Comparison of ENCODE assay signal across 8 mouse cellular contexts in the genomic region with DNA sequence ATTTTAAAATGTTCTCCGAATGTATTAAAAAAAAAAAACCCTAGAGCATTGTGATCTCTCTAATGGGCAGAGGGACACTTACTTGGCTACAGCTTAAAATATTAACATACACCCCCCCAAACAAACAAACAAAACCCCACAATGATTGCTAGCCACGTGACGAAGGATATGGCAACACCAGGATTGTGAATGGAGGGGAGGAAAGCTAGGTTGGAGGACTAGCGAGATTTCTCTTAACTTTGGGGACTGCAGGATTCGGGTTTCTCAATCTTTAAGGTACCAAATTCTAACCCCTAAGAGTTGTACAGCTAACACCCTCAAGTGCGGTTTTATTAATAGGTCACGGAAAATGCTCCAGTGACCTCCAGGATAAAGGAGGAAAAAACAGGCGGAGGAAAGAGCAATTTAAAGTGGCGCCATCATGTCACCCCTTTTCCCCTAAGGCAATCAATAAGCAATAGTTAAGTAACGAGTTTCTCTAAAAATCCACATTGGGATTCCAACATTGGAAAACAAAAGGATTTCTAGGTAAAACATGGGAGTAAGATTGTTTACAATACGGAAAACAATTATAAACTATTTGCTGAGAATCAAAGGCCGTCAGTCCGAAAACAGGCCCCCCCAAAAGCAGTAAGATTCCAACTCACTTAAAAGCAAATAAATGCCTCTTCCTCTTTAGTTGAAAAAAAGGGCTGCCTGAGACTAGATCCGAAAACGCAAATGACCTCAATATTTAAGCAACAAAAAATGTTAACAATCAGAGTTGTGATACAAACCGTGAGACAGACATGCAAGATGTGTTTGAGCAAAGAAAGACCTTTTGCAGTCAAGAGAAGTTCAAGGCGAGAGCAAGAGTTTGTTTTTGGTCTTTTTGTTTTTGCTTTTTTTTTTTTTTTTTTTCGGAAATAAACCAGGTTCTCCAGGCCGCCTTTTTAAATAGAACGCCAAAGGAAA. TPM values are rescaled to one million over a fixed set of nuclear protein-coding genes. Genes with fewer than 3 reads are reported as not detected.
DNase-seq lines count a peak whose midpoint lies in the region; ATAC-seq and TF ChIP-seq lines count a peak whose summit lies in the region.

No protein-coding gene starts in this region.

- no peaks in the 10 kb centered on the region for H3K27me3 ChIP-seq in heart, embryonic 10.5 days (ENCODE audit: insufficient read depth, poor library complexity, severe bottlenecking)
- no peaks in the 10 kb centered on the region for H3K27me3 ChIP-seq in liver, embryonic 14.5 days (ENCODE audit: control insufficient read depth, insufficient read depth, low read length)

- no peak for DNase-seq in heart, embryonic 10.5 days (ENCODE audit: low spot score)
- no peak for DNase-seq in heart, postnatal 25 days (ENCODE audit: low spot score)
- peak; percentile 41 for DNase-seq in Muller cell, postnatal 12 days (ENCODE audit: inconsistent ontology term)
- peak; percentile 38 for DNase-seq in forelimb bud, embryonic 11.5 days (ENCODE audit: low read depth, low spot score)
- no peak for DNase-seq in liver, embryonic 14.5 days (ENCODE audit: low read depth in 3 of 3, low spot score in 3 of 3)
- peak; percentile 37 for DNase-seq in retina, embryonic 14.5 days (ENCODE audit: low spot score)
- DNase-seq in cerebellum, adult 11 months, result no peak
- no peak for DNase-seq in gastrocnemius, postnatal 25 days

- no peak for ATAC-seq in liver, embryonic 14.5 days (ENCODE audit: insufficient read depth)

- H3K27ac ChIP-seq in heart, embryonic 10.5 days, result peak overlapping the region; percentile 100
- H3K27ac ChIP-seq in liver, embryonic 14.5 days, result peak overlapping the region; percentile 77

- TF ChIP-seq EP300 in liver, embryonic 14.5 days (IDR thresholded peaks at IDR 0.05; ENCODE audit: low read depth), result no peak

- peak overlapping the region; percentile 81 for H3K4me2 ChIP-seq in liver, embryonic 14.5 days (ENCODE audit: low read depth)

- intact Hi-C loops in heart, postnatal 25 days (cut with DNase I), result no loop called here

- WGBS in heart, embryonic 10.5 days, result under 1% methylated on average over 20 of the region's 20 CpGs
- WGBS in liver, embryonic 14.5 days (ENCODE audit: insufficient replicate concordance), result under 1% methylated on average over 20 of the region's 20 CpGs

- H3K36me3 ChIP-seq in heart, embryonic 10.5 days, result no peaks in the 10 kb centered on the region
- H3K36me3 ChIP-seq in liver, embryonic 14.5 days (replicated peaks; ENCODE audit: control insufficient read depth, insufficient read depth, low read depth), result no peaks in the 10 kb centered on the region

- peak overlapping the region; percentile 90 for H3K4me3 ChIP-seq in heart, embryonic 10.5 days
- H3K4me3 ChIP-seq in liver, embryonic 14.5 days (ENCODE audit: insufficient read depth in 1 of 2, low read depth in 2 of 2, low read length in 2 of 2), result peak overlapping the region; percentile 88 to 98

- peak overlapping the region; percentile 99 for H3K9ac ChIP-seq in liver, embryonic 14.5 days (replicated peaks)

- TF ChIP-seq CTCF in liver, embryonic 14.5 days (IDR thresholded peaks at IDR 0.05; ENCODE audit: low read depth), result no peak

- no peaks in the 10 kb centered on the region for H3K9me3 ChIP-seq in heart, embryonic 10.5 days
- no peaks in the 10 kb centered on the region for H3K9me3 ChIP-seq in liver, embryonic 14.5 days (ENCODE audit: control insufficient read depth, low read length)

- H3K4me1 ChIP-seq in heart, embryonic 10.5 days, result peaks cover 26% of the 10 kb centered on the region
- H3K4me1 ChIP-seq in liver, embryonic 14.5 days (replicated peaks; ENCODE audit: control insufficient read depth in 2 of 2, insufficient read depth in 2 of 2, low read length in 1 of 2), result peaks cover 14 to 24% of the 10 kb centered on the region in 2 experiments

RNA-seq across cellular contexts. Expression of gene Kansl1, which starts 27.9 kb away (rescaled TPM):
- 15.3 and 19.3 TPM in 2 replicates for polyA plus RNA-seq in heart, embryonic 10.5 days (2016; fragmentation: Nextera tagmentation; extraction: Ambion mirVana)
- total RNA-seq in heart, postnatal 25 days (2021), result 10 to 100 TPM; 26.3 to 28.1 TPM
- 12.3 and 13.8 TPM in 2 replicates for polyA plus RNA-seq in liver, embryonic 14.5 days (2012; rRNA removed)
- polyA plus RNA-seq in liver, embryonic 14.5 days (2014; fragmentation: Nextera tagmentation; extraction: Ambion mirVana), result 5.3 and 5.4 TPM in 2 replicates
- total RNA-seq in gastrocnemius, postnatal 25 days (2021), result 10 to 100 TPM; 18.1 to 18.6 TPM

Comparison
In these comparisons a context has a peak if more than half of its experiments do, and no peak if none do; other contexts are left out.
1. DNase-seq: peak in Muller cell, postnatal 12 days (single experiment), forelimb bud, embryonic 11.5 days (single experiment) and retina, embryonic 14.5 days (single experiment); none in heart, embryonic 10.5 days (single experiment), heart, postnatal 25 days (single experiment), liver, embryonic 14.5 days (0 of 3), cerebellum, adult 11 months (single experiment) and gastrocnemius, postnatal 25 days (single experiment).